Mouse (Mus musculus): ENCODE data around the gene Aym1.
"Not testable (repeated sequence)": the region's sequence is repeated elsewhere in the genome, so short reads cannot be mapped to it uniquely, and the experiment has no call there.

Aym1 gene

GRCm38 (mm10) chr5:113352636-113353035, 4.5 kb upstream of the Aym1 start:
- DNase-seq (ENCODE audit: low spot score in 2 of 2) = no peak

DNA sequence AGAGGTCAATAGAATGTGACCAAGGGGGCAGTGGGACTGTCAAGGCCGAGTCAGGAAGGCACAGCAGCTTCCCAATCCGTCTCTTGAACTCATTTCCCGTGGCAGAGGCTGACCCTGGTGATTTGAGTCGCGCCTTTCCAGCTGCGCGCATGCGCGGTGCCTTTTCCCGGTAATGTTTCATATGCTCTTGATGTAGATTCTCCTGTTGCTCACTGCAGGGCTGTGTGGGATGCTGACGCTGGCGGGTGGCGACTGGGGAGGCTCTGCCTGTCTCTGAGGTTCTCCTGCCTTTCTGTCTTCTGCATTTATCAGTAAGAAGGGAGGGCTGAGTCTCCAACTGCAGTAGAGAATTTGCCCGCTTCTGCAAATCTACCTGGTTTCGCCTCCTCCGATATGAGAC, 2.8 kb upstream of the Aym1 start:
- peak; percentile 64 to 71 for DNase-seq (ENCODE audit: low spot score in 2 of 2)

DNA sequence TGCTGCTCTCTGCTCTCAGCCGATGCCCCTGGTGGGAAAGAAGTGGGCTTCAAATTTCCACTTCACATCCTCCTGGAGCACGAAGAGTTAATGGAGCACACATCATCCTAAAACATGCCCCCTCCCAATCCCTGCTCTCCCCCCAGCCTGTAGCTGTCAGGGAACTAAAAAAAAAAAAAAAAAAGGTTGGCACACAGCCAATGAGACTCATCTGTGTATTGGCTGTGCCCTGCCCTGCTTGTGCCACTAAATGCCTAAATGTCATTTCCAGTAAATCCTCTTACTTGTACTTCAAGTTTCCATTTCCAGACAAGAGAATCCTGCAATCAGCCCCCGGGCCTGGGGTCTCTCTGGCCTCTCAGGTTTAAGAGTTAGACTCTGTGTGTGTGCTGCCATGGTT, 562 bp downstream of the Aym1 start:
- DNase-seq (ENCODE audit: low spot score in 2 of 2) = no peak

- DNase-seq (ENCODE audit: low spot score in 2 of 2) = no peak
These were observed 1.7 kb downstream of the Aym1 start for GRCm38 (mm10) chr5:113358833-113359232.

GRCm38 (mm10) chr5:113361283-113361682, 4.2 kb downstream of the Aym1 start:
- DNase-seq (ENCODE audit: low spot score in 2 of 2) = no peak

GRCm38 (mm10) chr5:113362258-113362996, 5.3 kb downstream of the Aym1 start:
- no peak for DNase-seq (ENCODE audit: low spot score in 2 of 2)

DNA sequence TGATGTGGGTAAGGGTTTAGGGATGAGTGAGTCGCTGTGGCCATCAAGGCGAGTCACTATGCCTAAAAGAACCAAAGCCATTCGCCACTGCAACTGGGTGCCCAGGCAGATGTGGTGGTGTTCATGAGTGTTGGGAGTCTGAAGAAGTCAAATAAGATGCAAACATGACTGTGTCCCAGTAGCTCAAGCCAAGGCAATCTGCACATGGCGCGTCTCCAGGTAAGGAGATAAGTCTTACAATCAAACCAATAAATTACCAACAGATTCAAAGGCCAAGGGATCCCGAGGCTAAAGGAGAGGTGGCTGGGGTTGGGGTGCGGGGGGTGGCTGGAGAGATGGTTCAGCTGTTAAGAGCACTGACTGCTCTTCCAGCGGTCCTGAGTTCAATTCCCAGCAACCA, 6.1 kb downstream of the Aym1 start:
- DNase-seq (ENCODE audit: low spot score in 2 of 2) = no peak

GRCm38 (mm10) chr5:113365921-113366320, 8.8 kb downstream of the Aym1 start:
- peak; percentile 70 to 71 for DNase-seq (ENCODE audit: low spot score in 2 of 2)

DNA sequence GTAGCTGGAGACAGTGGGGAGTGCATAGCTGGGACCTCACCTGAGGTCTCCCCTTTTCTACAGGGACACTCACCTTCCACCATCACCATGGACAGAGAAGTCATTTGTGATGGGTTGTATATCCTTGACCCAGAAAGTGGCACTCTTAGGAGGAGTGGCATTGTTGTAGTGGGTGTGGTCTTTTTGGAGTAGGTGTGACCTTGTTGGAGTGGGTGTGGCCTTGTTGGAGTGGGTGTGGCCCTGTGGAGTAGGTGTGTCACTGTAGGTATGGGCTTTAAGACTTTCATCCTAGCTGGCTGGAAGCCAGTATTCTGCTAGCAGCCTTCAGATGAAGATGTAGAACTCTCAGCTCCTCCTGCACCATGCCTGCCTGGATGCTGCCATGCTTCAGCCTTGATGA, 10.6 kb downstream of the Aym1 start:
- DNase-seq (ENCODE audit: low spot score in 2 of 2) = not testable (repeated sequence)

DNA sequence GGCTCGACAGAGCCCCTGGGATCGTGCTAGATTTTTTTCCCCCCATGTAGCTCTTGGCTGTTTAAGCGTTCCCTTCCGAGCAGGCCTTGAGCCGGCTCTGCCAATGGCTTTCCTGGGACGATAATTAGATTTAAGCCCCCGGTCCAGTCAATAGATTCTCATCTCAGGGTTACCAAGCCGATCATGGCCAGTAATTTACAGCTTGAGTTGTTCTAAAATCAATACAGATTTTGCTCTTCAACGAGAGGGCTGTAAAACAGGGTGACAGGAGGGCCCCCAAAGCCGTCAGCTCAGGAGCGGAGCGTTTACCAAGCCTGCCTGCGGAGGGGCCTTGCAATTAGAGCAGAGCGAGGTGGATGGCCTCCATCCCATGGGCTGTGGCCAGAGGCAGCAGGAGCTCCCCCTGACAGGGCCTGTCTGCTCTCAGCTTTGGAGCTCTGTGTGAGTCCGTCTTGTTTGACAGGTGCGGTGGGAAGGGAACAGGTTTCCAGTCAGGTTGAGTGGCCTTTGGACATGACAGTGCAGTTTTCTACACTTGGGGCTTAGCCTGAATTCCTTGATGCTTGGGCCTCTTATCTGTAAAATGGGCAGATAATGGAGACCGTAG, 12.3 kb downstream of the Aym1 start:
- no peak for DNase-seq (ENCODE audit: low spot score in 2 of 2)

- DNase-seq (ENCODE audit: low spot score in 2 of 2) = no peak
These were observed 15.4 kb downstream of the Aym1 start for GRCm38 (mm10) chr5:113372449-113372848.

GRCm38 (mm10) chr5:113372995-113373950, 16.2 kb downstream of the Aym1 start:
- DNase-seq (ENCODE audit: low spot score in 2 of 2) = peak; percentile 46 to 50

DNA sequence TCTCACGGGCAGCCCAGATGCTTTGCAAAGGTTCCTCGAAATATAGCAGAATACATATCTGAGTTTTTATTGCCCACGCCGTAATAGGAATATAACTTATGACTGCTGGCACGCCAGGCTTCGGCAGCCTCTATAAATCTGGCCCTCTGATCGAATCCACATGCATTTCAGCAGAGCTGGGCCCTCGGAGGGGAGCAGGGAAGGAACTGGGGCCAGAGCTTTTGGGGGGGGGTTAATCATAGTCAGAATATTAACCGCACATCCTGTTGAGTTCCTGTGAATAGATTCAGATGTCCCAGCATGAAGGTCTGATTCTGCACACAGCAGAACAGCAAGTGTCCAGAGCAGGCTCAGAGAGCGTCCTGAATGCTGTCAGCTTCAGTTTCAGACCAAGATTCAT, 17.2 kb downstream of the Aym1 start:
- no peak for DNase-seq (ENCODE audit: low spot score in 2 of 2)

DNA sequence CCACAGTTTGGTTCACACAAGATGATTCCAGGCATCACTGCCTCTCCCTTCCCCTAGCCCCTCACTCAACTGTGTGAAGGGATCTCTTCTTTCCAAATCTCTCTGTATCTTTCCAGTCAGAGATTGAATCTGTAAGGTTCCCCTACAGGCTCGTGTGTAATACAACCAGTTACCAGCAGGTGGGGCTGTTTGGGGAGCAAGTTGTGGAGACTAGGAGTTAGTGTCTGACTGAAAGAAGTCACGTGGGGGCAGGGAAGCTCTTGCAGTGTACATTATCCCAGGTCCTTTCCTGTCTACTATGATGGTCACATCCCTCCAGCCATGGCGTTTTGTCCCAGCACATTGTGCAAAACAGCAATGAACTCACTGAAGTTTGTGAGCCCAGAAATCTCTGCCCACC, 18.7 kb downstream of the Aym1 start:
- DNase-seq (ENCODE audit: low spot score in 2 of 2) = no peak

GRCm38 (mm10) chr5:113376292-113376691, 19.2 kb downstream of the Aym1 start:
- DNase-seq (ENCODE audit: low spot score in 2 of 2) = no peak

DNA sequence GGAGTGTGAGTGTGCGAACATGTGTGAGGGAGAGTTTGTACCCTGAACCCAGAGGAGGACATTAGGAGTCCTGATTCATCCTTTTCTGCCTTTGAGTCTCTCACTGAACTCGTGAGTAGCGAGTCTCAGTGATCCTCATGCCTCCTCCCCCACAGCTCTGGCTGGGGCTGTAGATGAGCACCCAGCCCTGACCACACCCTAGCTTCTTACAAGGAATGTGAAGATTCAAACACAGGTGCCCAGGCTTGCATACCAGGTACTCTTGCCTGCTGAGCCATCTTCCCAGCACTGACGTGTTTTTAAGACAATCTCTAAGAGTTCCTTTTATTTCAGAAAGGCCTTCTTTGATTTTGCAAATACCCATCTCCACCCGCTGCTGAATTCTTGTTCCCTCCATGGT, 22.3 kb downstream of the Aym1 start:
- no peak for DNase-seq (ENCODE audit: low spot score in 2 of 2)

- no peak for DNase-seq (ENCODE audit: low spot score in 2 of 2)
These were observed 23.5 kb downstream of the Aym1 start for GRCm38 (mm10) chr5:113380553-113380952.

DNA sequence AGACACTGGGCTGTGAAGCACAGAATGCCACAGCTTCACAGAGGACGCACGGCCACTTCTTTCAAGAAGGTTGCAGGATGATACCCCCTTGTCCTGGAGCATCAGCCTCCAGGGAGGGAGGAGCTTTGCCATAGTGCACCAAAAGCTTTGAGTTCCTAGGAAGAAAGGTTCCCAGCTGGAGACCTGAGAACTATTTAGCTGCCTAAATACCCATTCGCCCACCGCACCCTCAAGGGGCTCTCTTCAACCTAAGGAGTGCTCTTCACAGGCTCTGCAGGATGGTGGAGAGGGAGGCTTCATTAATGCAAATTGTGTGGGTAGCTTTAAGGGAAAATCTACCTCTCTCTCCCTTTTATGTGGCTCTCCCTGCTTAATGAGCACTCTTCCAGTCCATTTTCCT, 25.5 kb downstream of the Aym1 start:
- no peak for DNase-seq (ENCODE audit: low spot score in 2 of 2)

- DNase-seq (ENCODE audit: low spot score in 2 of 2) = no peak
These were observed 36.7 kb downstream of the Aym1 start for GRCm38 (mm10) chr5:113393766-113394165.

DNA sequence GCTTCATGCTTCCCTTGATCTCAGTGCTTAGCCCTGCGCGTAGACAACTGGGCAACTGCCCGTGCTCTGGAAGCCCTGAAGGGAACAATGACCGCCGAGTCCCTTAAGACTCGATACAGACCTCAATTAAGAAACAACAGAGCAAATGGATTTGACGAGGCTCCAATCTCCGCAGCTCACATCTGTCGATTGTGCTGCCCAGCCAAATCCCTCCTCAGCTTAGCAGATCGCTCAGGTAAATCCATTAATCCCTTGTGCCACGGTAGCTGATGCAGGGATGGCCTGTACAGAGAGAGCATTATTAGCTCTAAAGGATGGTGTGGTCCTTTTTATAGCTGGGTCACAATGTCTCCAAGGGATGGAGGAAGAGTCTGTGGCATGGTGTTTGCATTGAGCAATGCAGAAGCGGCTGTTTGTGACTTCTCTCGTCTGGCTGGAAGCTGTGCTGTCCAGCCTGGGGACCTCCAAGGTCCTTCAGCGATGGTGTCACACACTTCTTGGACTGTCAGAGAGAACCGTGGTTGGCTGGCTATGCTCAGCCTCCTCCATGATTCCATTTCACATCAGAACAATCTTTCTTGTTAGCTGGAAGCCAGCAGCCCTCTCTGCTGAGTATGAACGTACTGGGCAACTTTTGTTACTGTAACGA, 39.3 kb downstream of the Aym1 start:
- DNase-seq (ENCODE audit: low spot score in 2 of 2) = no peak

DNA sequence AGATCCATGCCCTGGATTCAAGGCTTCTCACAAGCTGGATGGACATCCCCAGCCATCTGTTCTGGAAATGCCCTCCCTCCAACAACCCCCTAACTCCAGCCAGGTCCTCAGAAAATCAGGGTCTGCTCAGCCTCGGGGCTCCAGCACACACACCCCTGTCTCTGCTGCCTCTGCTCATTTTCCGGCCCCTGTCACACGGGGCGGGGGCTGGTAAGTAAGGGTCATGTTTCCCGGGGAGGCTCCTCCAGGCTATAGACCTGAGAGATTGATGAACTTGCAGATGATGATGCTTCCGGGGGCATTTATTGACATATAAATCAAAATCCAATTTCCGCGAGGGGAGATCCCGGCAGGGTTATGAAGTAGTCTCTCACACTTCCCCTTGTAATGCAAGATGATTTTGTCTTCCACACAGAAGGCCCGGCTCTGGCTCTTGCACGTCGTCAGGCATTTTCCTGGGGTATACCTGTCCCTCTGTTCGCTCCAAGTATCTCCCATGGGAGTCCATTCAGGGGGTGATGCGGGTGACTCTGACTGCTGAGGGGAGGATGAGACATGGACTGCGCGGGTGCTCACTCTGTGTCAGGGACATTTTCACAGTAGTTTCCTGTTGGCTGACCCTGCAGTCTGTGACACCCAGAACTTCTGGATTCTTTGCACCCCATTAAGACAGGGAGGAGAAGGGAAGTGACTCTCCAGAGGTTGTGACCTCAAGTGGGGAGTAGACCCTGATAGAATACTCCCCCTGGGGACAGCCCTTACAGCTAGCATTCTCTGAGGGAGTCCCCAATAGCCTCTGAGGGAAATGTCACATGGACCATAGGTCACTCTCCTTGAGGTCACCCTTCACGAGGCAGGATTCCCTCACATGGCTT, 40.6 kb downstream of the Aym1 start:
- DNase-seq (ENCODE audit: low spot score in 2 of 2) = no peak
